Mouse (Mus musculus) cerebellum, adult 9-10 months (tissue): ENCODE data around the gene Plekhh3.

ENCODE experiments used
- DNase-seq: peaks from one replicate; pipeline ENCODE4 v3.0.0; 2022

Gene Plekhh3

DNA sequence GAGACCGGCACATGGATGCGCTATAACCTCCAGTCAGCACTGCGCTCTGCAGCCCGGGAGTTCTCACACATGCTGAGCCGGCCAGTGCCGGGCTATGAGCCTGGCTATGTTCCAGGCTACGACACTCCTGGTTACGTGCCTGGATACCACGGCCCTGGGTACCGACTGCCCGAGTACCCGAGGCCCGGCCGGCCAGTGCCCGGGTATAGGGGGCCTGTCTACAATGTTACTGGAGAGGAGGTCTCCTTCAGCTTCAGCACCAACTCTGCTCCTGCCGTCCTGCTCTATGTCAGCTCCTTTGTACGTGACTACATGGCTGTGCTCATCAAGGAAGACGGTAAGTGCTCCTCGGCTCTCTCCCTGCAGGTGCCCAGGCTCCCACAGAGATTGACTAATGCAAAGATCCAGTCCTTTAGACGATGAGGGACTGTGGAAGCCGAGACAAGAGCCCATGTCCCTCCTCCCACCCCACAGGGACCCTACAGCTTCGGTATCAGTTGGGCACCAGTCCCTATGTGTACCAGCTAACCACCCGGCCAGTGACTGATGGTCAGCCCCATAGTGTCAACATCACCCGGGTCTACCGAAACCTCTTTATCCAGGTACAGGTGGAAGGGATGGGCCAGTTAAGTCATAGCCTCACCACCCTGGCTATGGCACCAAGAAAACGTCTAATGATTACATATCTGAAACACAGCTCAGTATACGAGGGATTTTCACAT lies 15.5 kb upstream of the Plekhh3 start:
- peak; percentile 76 for DNase-seq

DNA sequence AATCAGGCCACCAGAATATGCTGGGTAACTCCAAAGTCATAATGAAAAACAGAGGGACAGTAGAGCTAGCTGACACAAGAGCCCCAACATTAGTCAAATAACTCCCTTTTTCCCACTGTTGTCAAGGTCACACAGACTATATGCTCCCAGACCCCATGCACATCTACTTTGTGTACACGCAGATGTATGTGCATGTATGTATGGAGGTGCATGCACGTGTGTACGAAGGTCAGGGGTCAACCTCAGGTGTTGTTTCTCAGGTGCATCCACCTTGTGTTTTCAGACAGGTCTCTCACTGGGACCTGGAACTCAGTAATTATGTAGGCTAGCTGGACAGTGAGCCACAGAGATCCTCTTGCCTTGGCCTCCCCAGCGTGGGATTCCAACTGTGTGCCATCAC lies 14.3 kb upstream of the Plekhh3 start:
- DNase-seq = peak; percentile 53

DNA sequence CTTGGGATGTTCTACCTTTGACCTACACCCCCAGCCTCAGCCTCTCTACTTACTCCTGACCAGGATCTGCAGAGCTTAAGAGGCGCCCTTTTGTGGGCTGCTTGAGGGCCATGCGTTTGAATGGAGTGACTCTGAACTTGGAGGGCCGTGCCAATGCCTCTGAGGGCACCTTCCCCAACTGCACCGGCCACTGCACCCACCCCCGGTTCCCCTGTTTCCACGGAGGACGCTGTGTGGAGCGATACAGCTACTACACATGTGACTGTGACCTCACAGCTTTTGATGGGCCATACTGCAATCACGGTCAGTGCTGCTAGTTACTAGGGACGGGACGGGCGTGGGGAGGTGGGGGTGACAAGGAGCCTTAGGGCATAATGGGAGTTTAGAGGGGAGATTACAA lies 13.8 kb upstream of the Plekhh3 start:
- no peak for DNase-seq

DNA sequence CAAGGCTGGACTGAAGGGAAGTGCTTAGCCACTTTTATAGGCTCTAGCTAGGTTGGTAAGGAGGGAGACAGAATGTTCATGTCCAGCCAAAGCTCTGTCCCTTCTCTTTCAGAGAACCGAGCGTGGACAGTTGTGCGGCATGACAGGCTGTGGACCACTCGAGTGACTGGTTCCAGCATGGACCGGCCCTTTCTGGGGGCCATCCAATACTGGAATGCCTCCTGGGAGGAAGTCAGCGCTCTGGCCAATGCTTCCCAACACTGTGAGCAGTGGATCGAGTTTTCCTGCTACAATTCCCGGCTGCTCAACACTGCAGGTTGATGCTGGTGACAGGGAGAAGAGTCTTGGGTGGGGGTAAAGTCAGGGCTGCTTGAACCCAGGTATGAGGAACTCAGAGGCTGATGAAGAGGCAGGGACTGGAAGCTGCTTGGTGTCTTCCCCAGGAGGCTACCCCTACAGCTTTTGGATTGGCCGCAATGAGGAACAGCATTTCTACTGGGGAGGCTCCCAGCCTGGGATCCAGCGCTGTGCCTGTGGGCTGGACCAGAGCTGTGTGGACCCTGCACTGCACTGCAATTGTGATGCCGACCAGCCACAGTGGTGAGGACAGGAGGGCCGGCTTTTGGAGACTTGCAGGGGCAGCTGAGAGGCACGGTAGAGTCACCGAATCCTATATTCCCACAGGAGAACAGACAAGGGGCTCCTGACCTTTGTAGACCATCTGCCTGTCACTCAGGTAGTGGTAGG lies 11.8 kb upstream of the Plekhh3 start:
- DNase-seq = no peak

- DNase-seq = no peak
Observed at GRCm38 (mm10) chr11:101181961-101182360, 10.8 kb upstream of the Plekhh3 start.

DNA sequence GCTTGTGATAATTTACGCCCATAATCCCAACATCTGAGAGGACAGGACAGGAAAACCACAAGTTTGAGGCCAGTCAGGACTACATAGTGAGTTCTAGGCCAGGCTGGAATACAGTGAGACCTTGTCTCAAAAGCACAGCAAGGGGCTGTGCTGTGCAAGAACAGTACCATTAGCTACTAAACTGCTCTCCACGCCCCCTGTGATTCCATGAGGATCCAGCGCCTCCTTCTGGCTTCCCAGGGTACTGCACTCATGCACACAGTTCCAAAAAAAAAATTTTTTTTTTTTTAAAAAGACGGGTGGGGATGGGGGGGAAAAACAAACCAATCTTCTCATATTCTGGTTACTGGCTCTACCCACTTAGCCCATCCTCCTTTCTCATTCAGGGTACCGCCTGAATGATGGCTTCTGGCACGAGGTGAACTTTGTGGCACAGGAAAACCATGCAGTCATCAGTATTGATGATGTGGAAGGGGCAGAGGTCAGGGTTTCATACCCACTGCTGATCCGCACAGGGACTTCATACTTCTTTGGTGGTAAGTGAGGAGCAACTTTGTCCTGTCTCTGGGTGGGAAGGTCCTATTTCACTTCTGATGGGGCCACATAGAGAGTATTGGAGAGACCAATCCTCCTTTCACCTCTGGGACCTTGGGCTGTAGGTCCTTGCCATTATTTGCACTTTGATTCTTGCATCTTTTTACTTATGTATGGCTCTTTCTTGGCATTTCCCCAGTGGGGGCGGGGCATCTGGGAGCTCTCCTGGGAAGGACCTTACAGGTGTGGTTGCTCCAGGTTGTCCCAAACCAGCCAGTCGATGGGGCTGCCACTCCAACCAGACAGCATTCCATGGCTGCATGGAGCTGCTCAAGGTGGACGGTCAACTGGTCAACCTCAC lies 9.9 kb upstream of the Plekhh3 start:
- DNase-seq = peak; percentile 78

DNA sequence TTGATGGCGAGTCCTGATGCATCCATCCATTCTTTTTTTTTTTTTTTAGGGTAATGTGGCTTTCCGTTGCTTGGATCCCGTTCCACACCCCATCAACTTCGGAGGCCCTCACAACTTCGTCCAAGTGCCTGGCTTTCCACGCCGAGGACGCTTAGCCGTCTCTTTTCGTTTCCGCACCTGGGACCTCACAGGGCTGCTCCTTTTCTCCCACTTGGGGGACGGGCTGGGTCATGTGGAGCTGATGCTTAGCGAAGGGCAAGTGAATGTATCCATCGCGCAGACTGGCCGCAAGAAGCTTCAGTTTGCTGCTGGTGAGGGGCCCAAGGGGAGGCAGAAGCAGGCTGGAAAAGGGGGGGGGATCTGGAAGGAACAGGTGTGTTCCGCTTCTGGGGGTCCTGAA lies 9.1 kb upstream of the Plekhh3 start:
- no peak for DNase-seq

DNA sequence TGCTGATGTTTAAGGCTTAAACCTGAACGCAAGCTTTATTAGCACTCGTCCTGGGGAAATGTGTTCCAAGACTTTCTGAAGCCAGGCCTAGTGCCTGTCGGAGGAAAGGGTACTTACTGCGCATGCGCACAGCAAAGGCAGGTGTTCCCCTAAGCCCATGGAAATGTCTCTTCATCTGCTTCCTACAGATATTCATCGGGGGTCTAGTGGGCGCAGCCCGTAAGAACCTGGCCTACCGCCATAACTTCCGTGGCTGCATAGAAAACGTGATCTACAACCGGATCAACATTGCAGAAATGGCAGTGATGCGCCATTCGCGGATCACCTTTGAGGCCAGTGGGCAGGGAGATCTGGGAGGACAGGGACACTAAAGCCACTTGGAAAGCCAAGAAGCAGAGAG lies 8.2 kb upstream of the Plekhh3 start:
- peak; percentile 84 for DNase-seq

DNA sequence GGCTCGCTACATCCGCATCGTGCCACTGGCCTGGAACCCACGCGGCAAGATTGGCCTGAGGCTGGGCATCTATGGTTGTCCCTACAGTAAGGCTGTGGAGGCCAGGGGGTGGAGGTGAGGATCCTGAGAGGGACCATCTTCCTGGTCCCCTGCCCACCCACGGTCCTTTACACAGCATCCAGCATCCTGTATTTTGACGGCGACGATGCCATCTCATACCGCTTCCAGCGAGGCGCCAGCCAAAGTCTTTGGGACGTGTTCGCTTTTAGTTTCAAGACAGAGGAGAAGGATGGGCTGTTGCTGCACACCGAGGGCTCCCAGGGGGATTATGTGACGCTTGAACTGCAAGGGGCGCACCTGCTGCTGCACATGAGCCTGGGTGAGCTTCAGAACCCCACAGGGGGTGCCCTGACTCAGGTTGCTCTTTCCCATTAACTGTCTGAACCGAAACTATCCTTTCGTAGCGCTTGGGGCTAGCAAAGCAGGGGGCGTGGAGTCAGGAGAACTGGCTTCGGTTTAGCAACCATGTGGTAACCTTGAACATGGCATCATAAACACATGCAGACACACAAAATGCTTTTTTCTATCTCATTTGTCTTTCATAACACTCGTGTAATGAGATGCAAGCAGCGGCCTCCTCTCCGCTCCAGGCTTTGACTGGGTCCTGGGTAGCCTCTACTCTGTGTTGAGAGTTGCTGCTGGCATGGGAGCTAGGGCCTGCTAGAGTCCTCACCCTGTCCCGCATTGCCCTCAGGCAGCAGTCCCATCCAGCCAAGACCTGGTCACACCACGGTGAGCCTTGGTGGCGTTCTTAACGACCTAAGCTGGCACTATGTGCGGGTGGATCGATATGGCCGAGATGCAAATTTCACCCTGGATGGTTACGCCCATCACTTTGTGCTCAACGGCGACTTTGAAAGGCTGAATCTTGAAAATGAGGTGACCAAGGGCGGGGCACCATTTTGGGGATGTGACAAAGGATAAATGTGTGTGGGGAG lies 7.2 kb upstream of the Plekhh3 start:
- DNase-seq = peak; percentile 72

DNA sequence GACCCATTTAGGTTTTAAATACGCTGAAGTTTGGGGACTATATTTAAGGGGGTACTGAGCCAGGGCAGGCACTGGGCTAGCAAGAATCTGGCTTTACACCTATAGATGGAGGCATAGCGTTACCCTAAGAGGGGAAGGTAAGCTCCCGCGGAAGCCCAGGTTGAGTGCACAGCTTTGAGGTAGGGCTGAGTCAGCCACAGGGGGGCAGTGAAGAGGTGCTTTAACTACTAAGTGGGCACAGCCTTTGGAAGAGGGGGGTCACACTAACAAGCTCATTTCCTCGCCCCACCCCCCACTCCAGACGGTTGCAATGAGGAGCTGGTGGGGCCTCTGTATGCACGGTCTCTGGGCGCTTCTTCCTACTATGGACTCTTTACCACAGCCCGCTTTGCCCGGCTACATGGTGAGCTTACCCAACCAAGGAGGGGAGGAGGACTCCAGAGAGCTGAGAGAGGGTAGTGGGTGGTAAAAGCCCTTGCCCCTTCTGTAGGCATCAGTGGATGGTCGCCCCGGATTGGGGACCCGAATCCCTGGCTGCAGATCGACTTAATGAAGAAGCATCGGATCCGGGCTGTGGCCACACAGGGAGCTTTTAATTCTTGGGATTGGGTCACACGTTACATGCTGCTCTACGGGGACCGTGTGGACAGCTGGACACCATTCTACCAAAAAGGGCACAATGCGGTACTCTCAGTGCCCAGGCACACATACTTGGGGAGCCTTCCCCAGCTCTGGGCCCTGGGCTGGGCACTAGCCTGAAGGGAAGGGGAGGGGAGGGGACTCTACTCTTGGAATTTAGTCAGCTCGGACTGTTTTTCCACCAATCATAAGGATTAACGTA lies 6.0 kb upstream of the Plekhh3 start:
- DNase-seq = peak; percentile 96

DNA sequence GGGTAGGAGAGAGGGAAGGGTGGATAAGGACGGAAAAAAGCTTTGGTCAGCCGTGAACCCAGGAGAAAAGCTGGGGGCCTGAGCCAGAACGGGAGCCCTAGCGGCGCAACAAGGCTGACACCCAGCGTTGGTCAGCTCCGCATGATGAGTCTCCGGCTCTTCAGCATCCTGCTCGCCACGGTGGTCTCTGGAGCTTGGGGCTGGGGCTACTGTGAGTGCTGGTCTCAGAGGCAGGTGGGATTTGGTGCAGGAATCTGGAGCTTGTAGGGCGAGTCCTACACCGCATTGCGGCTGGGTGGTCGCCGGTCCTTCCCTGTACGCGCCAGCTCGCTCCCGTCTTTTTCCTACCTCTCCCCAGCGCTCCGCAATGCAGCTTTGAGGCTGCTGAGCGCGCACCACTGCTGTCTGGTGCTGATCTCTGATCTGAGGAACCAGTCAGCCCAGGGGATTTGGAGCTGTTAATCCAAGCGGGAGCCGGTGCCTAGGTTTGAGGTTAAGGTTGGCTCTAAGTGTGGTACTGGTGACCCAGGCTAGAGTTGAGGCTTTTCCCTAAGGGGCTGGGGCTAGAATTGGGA lies 5.1 kb upstream of the Plekhh3 start:
- peak; percentile 81 for DNase-seq

GRCm38 (mm10) chr11:101175636-101176116 lies 4.5 kb upstream of the Plekhh3 start:
- peak; percentile 87 for DNase-seq

DNA sequence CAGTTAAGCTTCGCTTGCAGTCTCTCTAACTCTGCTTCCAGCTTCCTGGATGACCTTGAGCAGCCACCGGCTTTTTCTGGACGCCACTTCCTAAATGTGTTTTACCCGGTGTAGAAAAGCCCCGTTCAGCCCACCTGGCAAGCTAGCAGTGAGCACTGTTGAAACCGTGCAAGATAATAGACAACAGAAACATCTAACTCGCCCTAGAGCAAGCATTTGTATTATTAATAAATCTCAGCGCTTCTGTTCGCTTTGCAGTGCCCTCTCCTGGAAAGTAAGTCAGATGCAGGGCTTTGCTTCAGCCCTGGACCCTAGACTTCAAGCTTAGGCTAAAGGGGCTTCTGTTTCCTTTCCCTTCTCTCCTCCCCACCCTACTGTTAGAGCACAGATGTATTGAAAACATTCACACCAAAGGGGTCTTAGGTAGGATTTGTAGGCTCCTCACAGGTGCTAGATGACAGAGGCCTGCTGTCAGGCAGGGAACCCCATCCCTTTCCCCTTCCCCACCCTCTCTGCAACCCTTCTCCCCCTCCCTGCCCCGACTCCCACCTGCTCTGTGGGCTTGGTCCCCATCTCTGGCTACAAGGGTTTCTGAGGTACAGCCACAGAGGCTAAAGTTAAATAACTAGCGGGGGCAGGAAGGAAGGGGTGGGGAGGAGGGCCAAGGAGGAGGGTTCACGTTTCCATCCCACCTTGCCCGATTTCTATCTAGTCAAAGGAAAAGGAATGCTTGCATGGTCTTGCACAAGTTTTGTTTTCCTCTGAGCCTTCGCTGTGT lies 3.9 kb upstream of the Plekhh3 start, which contains the start of gene Ccr10:
Gene Ccr10, minus strand, starts transcription at position 593 of the 778 bp plus-strand sequence.
- peak; percentile 79 for DNase-seq

- peak; percentile 84 for DNase-seq
Observed at GRCm38 (mm10) chr11:101174389-101174745, 3.2 kb upstream of the Plekhh3 start.

GRCm38 (mm10) chr11:101173631-101174388 lies 2.7 kb upstream of the Plekhh3 start:
- peak; percentile 78 for DNase-seq

DNA sequence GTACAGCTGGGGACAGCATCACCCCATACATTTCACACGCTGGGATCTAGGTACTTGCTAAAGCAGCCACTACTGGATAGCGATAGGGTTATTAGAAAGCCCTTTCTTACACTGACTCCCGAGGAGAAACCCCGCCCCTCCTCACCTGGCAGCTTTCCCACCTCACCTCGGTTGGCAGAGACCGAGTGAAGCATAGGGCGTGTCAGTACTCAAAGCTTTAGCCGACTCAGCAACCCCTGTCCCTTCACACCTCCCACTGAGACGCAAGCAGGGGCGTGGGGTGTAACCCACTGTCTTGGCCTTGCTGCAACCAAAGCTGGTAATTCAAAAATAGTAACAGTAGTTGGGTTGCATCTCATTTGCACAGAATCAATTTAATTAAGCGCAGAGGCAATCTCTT lies 2.0 kb upstream of the Plekhh3 start:
- peak; percentile 85 for DNase-seq

DNA sequence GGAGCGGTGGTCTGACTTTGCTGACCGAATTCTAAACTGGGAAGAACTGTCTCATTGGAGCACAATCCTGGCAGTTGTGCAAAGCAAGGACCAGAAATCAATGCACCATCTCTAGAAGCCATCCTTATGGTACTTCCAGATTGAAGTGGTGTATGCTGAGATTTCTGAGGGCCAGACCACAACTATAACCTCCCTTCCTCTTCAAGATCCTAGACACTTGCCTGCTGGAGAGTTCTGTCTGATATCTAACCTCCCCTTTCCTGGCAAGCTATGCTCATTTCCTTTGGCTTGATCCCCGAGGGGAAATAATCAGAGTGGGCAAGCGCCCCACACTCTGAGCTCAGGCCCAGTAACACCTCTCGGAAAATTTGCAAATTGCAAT lies 1.3 kb upstream of the Plekhh3 start:
- DNase-seq = no peak

- DNase-seq = peak; percentile 85
Observed at GRCm38 (mm10) chr11:101171721-101172433, 726 bp upstream of the Plekhh3 start.
